Mouse (Mus musculus) lung, postnatal 0 days (tissue): Measurements from ENCODE around the gene Plekhm1. TPM values are rescaled to one million over a fixed set of nuclear protein-coding genes. Genes with fewer than 3 reads are reported as not detected.
A peak's percentile ranks its signal among the peaks of the same experiment; 100 is the strongest.

Experiments used
- ATAC-seq: fragments of 200-750 bp; cut with Nextera tagmentation; 2 replicates; pipeline ENCODE4 v1.8.0; 2017; ENCODE audit warnings: moderate library complexity
- DNase-seq: peaks from one replicate; pipeline ENCODE4 v3.0.0-alpha.2; 2016; ENCODE audit warnings: low spot score
- H3K27ac ChIP-seq: fragments of 300-500 bp; sonication (generic); 2 replicates; pipeline ENCODE4 v1.5.1; 2014; ENCODE audit warnings: antibody characterized with exemption, mild to moderate bottlenecking, low read length, mixed read lengths
- H3K27me3 ChIP-seq: fragments of 300-500 bp; sonication (generic); replicated peaks from 2 replicates; pipeline ENCODE4 v1.6.1; 2014; ENCODE audit warnings: low read length, mixed read lengths; ENCODE audit not compliant: insufficient read depth
- H3K36me3 ChIP-seq: fragments of 300-500 bp; sonication (generic); 2 replicates; pipeline ENCODE4 v1.6.1; 2014; ENCODE audit warnings: low read length, mixed read lengths; ENCODE audit not compliant: insufficient read depth
- H3K4me1 ChIP-seq: fragments of 300-500 bp; sonication (generic); 2 replicates; pipeline ENCODE4 v1.6.1; 2014; ENCODE audit warnings: antibody characterized with exemption, low read depth, low read length, mixed read lengths; ENCODE audit not compliant: insufficient read depth
- H3K4me2 ChIP-seq: fragments of 300-500 bp; sonication (generic); replicated peaks from 2 replicates; pipeline ENCODE4 v1.6.1; 2014; ENCODE audit warnings: low read depth, mild to moderate bottlenecking, low read length, moderate library complexity, mixed read lengths
- H3K4me3 ChIP-seq: fragments of 300-500 bp; sonication (generic); 2 replicates; pipeline ENCODE4 v1.5.1; 2014; ENCODE audit warnings: low read depth, low read length
- H3K9ac ChIP-seq: fragments of 300-500 bp; sonication (generic); replicated peaks from 2 replicates; pipeline ENCODE4 v1.6.1; 2014; ENCODE audit warnings: low read depth, mild to moderate bottlenecking
- H3K9me3 ChIP-seq: fragments of 300-500 bp; sonication (generic); 2 replicates; pipeline ENCODE4 v1.6.1; 2016; ENCODE audit warnings: low read length, mixed read lengths
- CTCF ChIP-seq: IDR thresholded peaks from 2 replicates; pipeline ENCODE4 v1.5.1; 2016; ENCODE audit warnings: antibody characterized with exemption, mild to moderate bottlenecking
- EP300 ChIP-seq: IDR thresholded peaks from 2 replicates; pipeline ENCODE4 v1.6.1; 2016; ENCODE audit warnings: antibody characterized with exemption, mild to moderate bottlenecking, control low read depth
- WGBS: fragments of 180-500 bp; shearing (Covaris S2); extraction: QIAGEN DNeasy Blood & Tissue Kit; methylation state at CpG from one replicate; pipeline ENCODE4 v1.1.7; 2014; 5-methylcytosine and 5-hydroxymethylcytosine counted together
- polyA plus RNA-seq: library from polyadenylated mRNA; unstranded; fragments of >200 nt; fragmentation: Nextera tagmentation; extraction: Ambion mirVana; gene quantifications from 2 replicates; pipeline ENCODE4 v1.2.1, GENCODE M21; 2015

Plekhm1 gene
- polyA plus RNA-seq, 1 experiment from 2014 or later = 8.1 TPM

DNA sequence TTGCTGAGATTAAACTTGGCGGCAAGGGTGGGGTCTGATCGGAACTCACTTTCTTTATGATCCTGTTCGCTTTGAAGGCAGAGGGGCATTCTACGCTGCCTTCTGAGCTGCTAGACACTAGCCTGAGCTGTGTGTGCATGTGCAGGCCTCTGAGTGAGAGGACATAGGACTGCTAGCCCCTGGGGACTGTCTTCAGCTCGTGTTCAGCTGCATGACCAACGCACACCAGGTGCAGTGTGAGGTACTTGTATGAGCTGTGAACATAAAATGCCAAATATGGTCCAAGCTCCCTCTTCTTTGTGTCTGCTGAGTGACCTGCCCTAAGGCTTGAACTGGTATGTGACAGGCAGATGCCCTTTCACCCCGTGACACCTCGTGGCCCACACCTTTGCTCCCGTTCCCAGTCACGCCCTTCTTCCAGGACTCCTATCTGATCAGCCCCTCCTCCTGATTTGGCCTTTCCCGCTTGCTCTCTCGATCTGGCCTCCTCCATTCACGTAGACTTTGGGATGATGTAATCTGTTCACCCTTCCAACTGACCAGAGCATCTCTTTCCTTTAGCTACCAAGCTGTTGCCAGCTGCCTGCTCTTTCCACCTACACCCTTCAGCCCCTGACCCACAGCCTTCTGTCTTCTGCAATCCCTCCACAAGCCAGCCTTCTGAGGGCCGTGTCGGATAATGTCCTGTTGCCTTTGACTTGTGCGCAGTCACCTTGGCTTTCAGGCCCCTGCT is 55.4 kb downstream of the Plekhm1 start:
- Histone ChIP-seq H3K4me3 (no peak overlapping the region), H3K27ac (no peak overlapping the region), H3K4me1 (peaks cover 4% of the 10 kb centered on the region), H3K9ac (no peak overlapping the region), H3K4me2 (no peak overlapping the region), H3K36me3 (no peaks in the 10 kb centered on the region), H3K9me3 (no peaks in the 10 kb centered on the region), H3K27me3 (peaks cover 3% of the 10 kb centered on the region; the same call in 1 of the 2 replicates)
- WGBS = 85% methylated on average over 16 of the region's 16 CpGs
- ATAC-seq (no peak), DNase-seq (no peak)
- TF ChIP-seq EP300 (no peak), CTCF (no peak)

DNA sequence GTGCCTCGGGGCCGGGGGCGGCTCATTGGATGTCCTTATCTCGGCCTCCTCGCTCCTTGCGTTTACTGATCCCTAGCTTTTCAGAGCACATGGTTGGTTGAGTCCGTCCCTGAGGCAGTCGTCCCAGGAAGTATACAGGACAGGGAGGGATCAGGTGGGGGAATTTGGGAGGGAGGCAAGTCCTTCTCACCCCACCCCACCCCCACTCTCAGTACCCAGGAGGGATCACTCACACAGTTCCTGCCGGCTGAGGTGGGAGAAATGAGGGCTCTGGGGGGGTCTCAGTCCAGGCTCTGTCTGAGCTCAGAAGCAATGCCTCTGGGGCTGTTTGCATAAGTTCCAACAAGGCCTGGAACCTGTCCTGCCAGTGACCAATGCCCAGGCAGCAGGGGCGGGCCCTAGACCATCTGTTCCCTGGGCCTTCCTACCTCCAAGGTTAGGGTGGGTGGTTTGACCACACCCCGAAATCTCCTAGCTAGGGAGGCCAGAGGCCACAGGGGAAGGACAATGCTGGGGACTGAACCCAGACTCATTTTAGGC is 56.4 kb downstream of the Plekhm1 start:
- TF ChIP-seq CTCF (no peak), EP300 (no peak)
- Histone ChIP-seq H3K9ac (no peak overlapping the region), H3K9me3 (no peaks in the 10 kb centered on the region), H3K4me2 (no peak overlapping the region), H3K27ac (no peak overlapping the region), H3K27me3 (peaks cover 3% of the 10 kb centered on the region; the same call in 1 of the 2 replicates), H3K36me3 (no peaks in the 10 kb centered on the region), H3K4me1 (peaks cover 2% of the 10 kb centered on the region), H3K4me3 (no peak overlapping the region)
- 36% methylated on average over 10 of the region's 11 CpGs for WGBS
- DNase-seq = no peak
- ATAC-seq = no peak

DNA sequence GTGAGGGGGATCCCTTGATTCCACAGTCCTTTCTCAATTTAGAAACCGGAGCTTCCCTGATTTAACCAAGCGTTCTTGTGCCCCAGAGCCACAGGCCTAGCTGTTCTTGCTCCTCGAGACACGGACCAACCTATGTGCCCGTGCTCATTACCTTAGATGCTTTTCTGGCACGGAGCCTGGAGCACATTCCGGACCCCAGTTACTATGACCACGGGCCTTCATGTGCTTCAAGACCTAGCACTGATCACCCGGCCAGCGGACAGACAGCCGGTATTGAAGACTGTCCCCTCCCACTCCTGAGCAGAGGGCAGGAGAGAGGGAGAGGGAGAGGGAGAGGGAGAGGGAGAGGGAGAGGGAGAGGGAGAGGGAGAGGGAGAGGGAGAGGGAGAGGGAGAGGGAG is 57.2 kb downstream of the Plekhm1 start:
- H3K9ac ChIP-seq = no peak overlapping the region
- no peaks in the 10 kb centered on the region for H3K9me3 ChIP-seq
- DNase-seq = peak; percentile 44
- H3K36me3 ChIP-seq = no peaks in the 10 kb centered on the region
- 26% methylated on average over 11 of the region's 11 CpGs for WGBS
- H3K4me1 ChIP-seq = no peaks in the 10 kb centered on the region; the same call in 1 of the 2 replicates
- H3K4me3 ChIP-seq = no peak overlapping the region
- H3K27me3 ChIP-seq = peaks cover 3% of the 10 kb centered on the region; the same call in 1 of the 2 replicates
- ATAC-seq = no peak; the same call in 1 of the 2 replicates
- no peak overlapping the region for H3K4me2 ChIP-seq
- no peak overlapping the region for H3K27ac ChIP-seq
- TF ChIP-seq CTCF = no peak
- TF ChIP-seq EP300 = no peak

DNA sequence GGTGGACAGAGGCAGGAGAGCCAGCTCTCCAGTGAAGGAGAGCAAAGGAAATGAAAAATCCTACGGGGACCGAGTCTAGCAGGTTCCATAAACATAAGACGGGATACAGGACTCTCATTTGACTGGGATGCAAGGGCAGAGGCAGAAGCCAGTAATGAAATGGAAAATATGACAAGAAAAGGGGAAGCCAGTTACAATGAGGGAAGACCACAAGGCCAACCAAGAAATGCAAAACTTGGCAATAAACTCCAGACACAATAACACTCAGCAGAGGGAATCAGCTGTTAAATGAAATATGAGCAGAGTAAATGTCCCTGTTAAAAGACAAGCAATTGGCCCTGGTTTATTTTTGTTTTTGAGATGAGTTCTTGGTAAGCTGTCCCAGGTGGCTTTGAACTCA is 58.5 kb downstream of the Plekhm1 start:
- H3K9ac ChIP-seq = no peak overlapping the region
- 47% methylated on average over 3 of the region's 3 CpGs for WGBS
- ATAC-seq (peak; percentile 33; the same call in 1 of the 2 replicates), DNase-seq (peak; percentile 57)
- H3K27ac ChIP-seq = no peak overlapping the region
- H3K36me3 ChIP-seq = no peaks in the 10 kb centered on the region
- H3K4me3 ChIP-seq = no peak overlapping the region
- no peaks in the 10 kb centered on the region for H3K9me3 ChIP-seq
- no peak overlapping the region for H3K4me2 ChIP-seq
- peaks cover 3% of the 10 kb centered on the region; the same call in 1 of the 2 replicates for H3K27me3 ChIP-seq
- TF ChIP-seq CTCF (no peak), EP300 (no peak)
- no peaks in the 10 kb centered on the region for H3K4me1 ChIP-seq

DNA sequence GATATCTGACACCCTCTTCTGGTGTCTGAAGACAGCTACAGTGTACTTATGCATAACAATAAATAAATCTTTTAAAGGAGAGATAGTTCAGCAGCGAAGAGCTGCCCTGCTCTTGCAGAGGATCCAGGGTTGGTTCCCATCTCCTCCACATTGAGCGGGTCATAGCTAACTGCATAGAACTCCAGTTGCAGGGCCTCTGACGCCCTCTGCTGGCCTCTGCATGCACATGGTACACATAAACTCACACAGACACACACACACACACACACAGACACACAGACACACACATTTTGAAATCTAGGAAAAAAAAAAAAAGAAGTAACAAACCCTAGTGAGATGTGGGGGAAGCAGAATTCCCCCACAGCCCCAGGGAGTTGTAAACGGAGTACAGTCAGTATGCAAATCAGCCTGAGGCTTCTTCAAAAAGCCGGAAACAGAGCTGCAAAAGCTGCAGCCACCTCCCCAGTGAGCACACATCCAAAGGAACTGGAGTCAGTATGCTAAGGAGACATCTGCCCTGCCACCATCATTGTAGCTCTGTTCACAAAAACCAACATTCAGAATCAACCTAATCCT is 60.2 kb downstream of the Plekhm1 start:
- Histone ChIP-seq H3K9me3 (no peaks in the 10 kb centered on the region), H3K9ac (no peak overlapping the region), H3K4me2 (no peak overlapping the region), H3K36me3 (no peaks in the 10 kb centered on the region), H3K27me3 (peaks cover 3% of the 10 kb centered on the region; the same call in 1 of the 2 replicates), H3K27ac (no peak overlapping the region), H3K4me3 (no peak overlapping the region), H3K4me1 (no peaks in the 10 kb centered on the region)
- WGBS = 88% methylated on average over 5 of the region's 5 CpGs
- DNase-seq = no peak
- 0 out of 2 replicates have a peak, but pooled peaks have one; percentile 18 for TF ChIP-seq CTCF
- TF ChIP-seq EP300 = no peak
- no peak for ATAC-seq

DNA sequence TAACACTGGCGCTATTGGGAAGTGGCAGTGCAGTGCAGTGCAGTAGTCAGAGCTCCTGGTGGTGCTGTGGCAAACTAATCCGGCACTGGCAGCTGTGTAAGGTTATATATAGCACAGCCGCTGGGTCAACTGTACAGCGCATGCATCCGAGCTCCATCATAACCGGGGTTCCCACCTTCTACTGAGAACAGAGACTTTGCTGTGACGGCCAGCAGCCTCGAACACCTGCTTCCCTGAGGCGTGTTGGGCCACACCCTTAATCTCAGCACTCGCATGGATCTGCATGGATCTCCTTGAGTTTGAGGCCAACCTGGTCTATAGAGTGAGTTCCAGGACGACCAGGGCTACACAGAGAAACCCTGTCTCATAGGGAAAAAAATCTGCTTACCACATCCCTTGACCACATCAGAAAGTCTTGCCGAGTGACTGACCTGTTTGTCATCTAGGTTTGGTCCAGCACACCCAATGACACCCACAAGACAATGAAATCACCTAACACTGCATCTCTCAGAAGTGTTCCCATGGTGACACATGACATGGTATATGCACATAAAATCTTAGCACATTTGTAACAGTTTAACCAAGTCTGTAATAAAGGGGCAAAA is 61.7 kb downstream of the Plekhm1 start:
- H3K27ac ChIP-seq = no peak overlapping the region
- no peaks in the 10 kb centered on the region for H3K27me3 ChIP-seq
- H3K36me3 ChIP-seq = no peaks in the 10 kb centered on the region
- TF ChIP-seq EP300 (no peak), CTCF (no peak)
- WGBS = 82% methylated on average over 12 of the region's 12 CpGs
- H3K4me3 ChIP-seq = no peak overlapping the region
- no peak for ATAC-seq
- no peak overlapping the region for H3K9ac ChIP-seq
- H3K9me3 ChIP-seq = no peaks in the 10 kb centered on the region
- no peak for DNase-seq
- no peak overlapping the region for H3K4me2 ChIP-seq
- 0 out of 2 replicates have a peak, but pooled peaks cover 6% of the 10 kb centered on the region for H3K4me1 ChIP-seq
